Mouse (Mus musculus) v-Abl transformed pro-B cells (cell line): ENCODE data around the gene Ccdc107.

ENCODE experiments used
- in situ Hi-C, 2 experiments: fragments of 400-800 bp; cut with MboI; formaldehyde crosslinking; loops; one replicate each; pipeline ENCODE4 v1.15.1; 2025; ENCODE audit not compliant: unreplicated experiment in 2 of 2

Ccdc107 gene

GRCm38 (mm10) chr4:43507938-43508665 is 15.4 kb downstream of the Ccdc107 start:
- in situ Hi-C loops: no loop called here

GRCm38 (mm10) chr4:43508666-43508997 is 15.9 kb downstream of the Ccdc107 start:
- in situ Hi-C loops: no loop called here

GRCm38 (mm10) chr4:43509109-43509508 is 16.4 kb downstream of the Ccdc107 start:
- in situ Hi-C loops: no loop called here

- in situ Hi-C loops: no loop called here
Observed at GRCm38 (mm10) chr4:43511675-43512454, 19.2 kb downstream of the Ccdc107 start.

- in situ Hi-C loops: no loop called here
Observed at GRCm38 (mm10) chr4:43512653-43513052, 20.0 kb downstream of the Ccdc107 start.

GRCm38 (mm10) chr4:43513300-43513699 is 20.6 kb downstream of the Ccdc107 start:
- in situ Hi-C loops: no loop called here

- in situ Hi-C loops: no loop called here
Observed at GRCm38 (mm10) chr4:43513791-43514190, 21.1 kb downstream of the Ccdc107 start.

- in situ Hi-C loops: no loop called here
Observed at GRCm38 (mm10) chr4:43515764-43516708, 23.3 kb downstream of the Ccdc107 start.

- in situ Hi-C loops: no loop called here
Observed at GRCm38 (mm10) chr4:43519551-43519950, 26.9 kb downstream of the Ccdc107 start.

GRCm38 (mm10) chr4:43519956-43520355 is 27.3 kb downstream of the Ccdc107 start:
- in situ Hi-C loops: no loop called here

- in situ Hi-C loops: loop anchor here (5.0 to 25.0 kb wide), 4 partner anchors 46 to 334 kb away; partner anchors contain the start of genes Olfr71 (in 2 of the 2), Tesk1 (in 2 of the 2), Olfr155 (in 1 of the 2) and Sit1 (in 1 of the 2)
Observed at GRCm38 (mm10) chr4:43527880-43528279, 35.2 kb downstream of the Ccdc107 start.

GRCm38 (mm10) chr4:43528487-43528886 is 35.8 kb downstream of the Ccdc107 start:
- in situ Hi-C loops: loop anchor here (5.0 to 25.0 kb wide), 4 partner anchors 46 to 334 kb away; partner anchors contain the start of genes Olfr71 (in 2 of the 2), Tesk1 (in 2 of the 2), Olfr155 (in 1 of the 2) and Sit1 (in 1 of the 2)

GRCm38 (mm10) chr4:43530081-43530501 is 37.4 kb downstream of the Ccdc107 start:
- in situ Hi-C loops: loop anchor here in 1 of 2 experiments (25.0 kb wide), 1 partner anchor 332 kb away; the partner anchor contains the start of gene Olfr155

GRCm38 (mm10) chr4:43530581-43530980 is 37.9 kb downstream of the Ccdc107 start:
- in situ Hi-C loops: loop anchor here in 1 of 2 experiments (25.0 kb wide), 1 partner anchor 332 kb away; the partner anchor contains the start of gene Olfr155

GRCm38 (mm10) chr4:43533270-43533669 is 40.6 kb downstream of the Ccdc107 start:
- in situ Hi-C loops: loop anchor here in 1 of 2 experiments (25.0 kb wide), 1 partner anchor 329 kb away; the partner anchor contains the start of gene Olfr155

- in situ Hi-C loops: loop anchor here in 1 of 2 experiments (25.0 kb wide), 1 partner anchor 327 kb away; the partner anchor contains the start of gene Olfr155
Observed at GRCm38 (mm10) chr4:43535628-43536027, 42.9 kb downstream of the Ccdc107 start.

GRCm38 (mm10) chr4:43536031-43536430 is 43.3 kb downstream of the Ccdc107 start:
- in situ Hi-C loops: loop anchor here in 1 of 2 experiments (25.0 kb wide), 1 partner anchor 326 kb away; the partner anchor contains the start of gene Olfr155

- in situ Hi-C loops: loop anchor here in 1 of 2 experiments (25.0 kb wide), 1 partner anchor 320 kb away; the partner anchor contains the start of gene Olfr155
Observed at GRCm38 (mm10) chr4:43542044-43542443, 49.3 kb downstream of the Ccdc107 start.
